Mouse (Mus musculus) forebrain, embryonic 12.5 days (tissue): ENCODE measurements at regions not wholly inside any gene's neighbourhood (a gene's known extent, or its start where the extent isn't known, plus 50 kb on each side); places are given as distances from the start of the nearest gene placed in this dataset.

Source experiments
- ATAC-seq: fragments of 200-750 bp; cut with Nextera tagmentation; 2 replicates; pipeline ENCODE4 v1.8.0; 2017; ENCODE audit warnings: moderate TSS enrichment; ENCODE audit not compliant: low FRiP score
- H3K27ac ChIP-seq: fragments of 300-500 bp; sonication (generic); 2 replicates; pipeline ENCODE4 v1.5.1; 2016; ENCODE audit warnings: mild to moderate bottlenecking
- H3K27me3 ChIP-seq: fragments of 300-500 bp; sonication (generic); 2 replicates; pipeline ENCODE4 v1.6.1; 2016; ENCODE audit warnings: mild to moderate bottlenecking
- H3K36me3 ChIP-seq: fragments of 300-500 bp; sonication (generic); replicated peaks from 2 replicates; pipeline ENCODE4 v1.6.1; 2016; ENCODE audit warnings: mild to moderate bottlenecking
- H3K4me1 ChIP-seq: fragments of 300-500 bp; sonication (generic); 2 replicates; pipeline ENCODE4 v1.6.1; 2016
- H3K4me2 ChIP-seq: fragments of 300-500 bp; sonication (generic); 2 replicates; pipeline ENCODE4 v1.6.1; 2016; ENCODE audit warnings: mild to moderate bottlenecking, moderate library complexity
- H3K4me3 ChIP-seq: fragments of 300-500 bp; sonication (generic); replicated peaks from 2 replicates; pipeline ENCODE4 v1.5.1; 2016; ENCODE audit warnings: mild to moderate bottlenecking
- H3K9ac ChIP-seq: fragments of 300-500 bp; sonication (generic); 2 replicates; pipeline ENCODE4 v1.6.1; 2016; ENCODE audit warnings: mild to moderate bottlenecking
- H3K9me3 ChIP-seq: fragments of 300-500 bp; sonication (generic); 2 replicates; pipeline ENCODE4 v1.6.1; 2016
- WGBS: fragments of 180-500 bp; shearing (Covaris S2); methylation state at CpG from one replicate; pipeline ENCODE4 v1.1.7; 2016; 5-methylcytosine and 5-hydroxymethylcytosine counted together

- Histone ChIP-seq H3K9ac (no peak overlapping the region), H3K27me3 (no peaks in the 10 kb centered on the region), H3K4me1 (peaks cover 16% of the 10 kb centered on the region), H3K9me3 (no peaks in the 10 kb centered on the region), H3K4me3 (no peak overlapping the region), H3K27ac (peak overlapping the region; percentile 31; the same call in 1 of the 2 replicates), H3K4me2 (peak overlapping the region; percentile 22; the same call in 1 of the 2 replicates), H3K36me3 (no peaks in the 10 kb centered on the region)
- 79% methylated on average over 5 of the region's 5 CpGs for WGBS
- no peak for ATAC-seq
Observed at GRCm38 (mm10) chr2:169445877-169446276, 141.7 kb downstream of the Gm11011 start.

DNA sequence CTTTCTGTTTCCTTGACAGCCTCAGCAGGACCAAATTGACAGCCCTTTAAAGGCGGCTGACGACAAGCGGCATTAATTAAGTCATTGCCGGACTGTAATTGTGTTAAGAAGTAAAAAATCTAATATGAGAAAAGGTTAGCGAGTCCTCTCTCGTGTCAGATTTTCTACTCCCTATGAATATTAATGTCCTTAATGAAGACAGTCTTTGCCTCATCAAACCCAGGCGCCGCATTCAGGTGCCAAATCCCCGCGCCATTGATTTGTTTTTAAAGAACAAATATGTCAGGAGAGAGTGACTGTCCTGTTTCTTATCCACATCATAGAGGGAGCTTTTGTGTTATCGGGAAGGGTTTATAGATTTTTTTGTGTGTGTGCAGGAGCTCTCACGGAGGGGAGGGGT is 142.2 kb downstream of the Gm11011 start:
- H3K4me1 ChIP-seq, result peaks cover 16% of the 10 kb centered on the region
- peak overlapping the region; percentile 31; the same call in 1 of the 2 replicates for H3K27ac ChIP-seq
- no peaks in the 10 kb centered on the region for H3K27me3 ChIP-seq
- H3K9ac ChIP-seq, result no peak overlapping the region
- H3K9me3 ChIP-seq, result no peaks in the 10 kb centered on the region
- H3K4me2 ChIP-seq, result peak overlapping the region; percentile 22; the same call in 1 of the 2 replicates
- ATAC-seq, result no peak
- no peaks in the 10 kb centered on the region for H3K36me3 ChIP-seq
- WGBS, result 37% methylated on average over 12 of the region's 12 CpGs
- H3K4me3 ChIP-seq, result no peak overlapping the region

DNA sequence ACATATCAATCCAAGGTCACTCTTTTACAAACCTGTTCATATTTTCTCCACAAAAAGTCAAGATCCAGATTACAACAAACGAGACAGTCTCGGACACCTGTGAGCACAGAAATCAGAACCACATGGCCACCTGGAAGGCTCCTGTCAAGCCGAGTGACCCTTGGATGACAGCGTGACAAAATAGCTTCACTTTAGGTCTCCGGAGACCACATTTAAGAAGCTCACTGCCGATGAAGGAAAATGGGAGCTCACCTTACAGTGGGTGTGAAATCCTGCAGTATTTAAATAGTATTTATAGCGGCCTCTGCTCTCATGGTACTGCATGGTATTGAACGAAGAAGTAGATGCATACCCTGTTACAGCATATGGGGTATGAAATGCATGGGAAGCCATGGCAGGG is 144.3 kb downstream of the Gm11011 start:
- Histone ChIP-seq H3K4me2 (no peak overlapping the region), H3K4me1 (peaks cover 16% of the 10 kb centered on the region), H3K27ac (no peak overlapping the region), H3K9me3 (no peaks in the 10 kb centered on the region), H3K4me3 (no peak overlapping the region), H3K36me3 (no peaks in the 10 kb centered on the region), H3K27me3 (no peaks in the 10 kb centered on the region), H3K9ac (no peak overlapping the region)
- WGBS, result 92% methylated on average over 8 of the region's 8 CpGs
- ATAC-seq, result no peak

DNA sequence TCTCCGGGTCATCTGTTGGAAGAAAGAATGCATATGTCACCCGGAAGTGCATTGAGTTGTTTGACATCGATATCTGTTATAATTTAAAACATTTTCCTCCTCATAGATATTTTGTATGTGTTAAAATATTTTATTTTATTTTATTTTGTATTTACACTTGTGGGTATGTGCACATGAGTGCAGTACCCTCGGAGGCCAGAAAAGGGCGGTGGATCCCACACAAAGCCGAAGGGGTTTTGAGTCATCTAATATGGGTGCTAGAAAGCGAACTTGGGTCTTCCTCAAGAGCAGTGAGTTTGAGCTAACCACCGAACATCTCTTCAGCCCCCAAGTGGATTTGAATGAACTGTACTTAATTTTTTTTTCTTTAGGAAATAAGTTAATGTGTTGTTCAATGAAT is 156.0 kb downstream of the Gm11011 start:
- no peak overlapping the region for H3K27ac ChIP-seq
- H3K4me2 ChIP-seq, result no peak overlapping the region
- 0 out of 2 replicates have a peak, but pooled peaks cover 2% of the 10 kb centered on the region for H3K9me3 ChIP-seq
- H3K4me3 ChIP-seq, result no peak overlapping the region
- H3K9ac ChIP-seq, result no peak overlapping the region
- no peaks in the 10 kb centered on the region for H3K36me3 ChIP-seq
- H3K4me1 ChIP-seq, result no peaks in the 10 kb centered on the region
- ATAC-seq, result no peak
- 94% methylated on average over 8 of the region's 8 CpGs for WGBS
- H3K27me3 ChIP-seq, result no peaks in the 10 kb centered on the region

DNA sequence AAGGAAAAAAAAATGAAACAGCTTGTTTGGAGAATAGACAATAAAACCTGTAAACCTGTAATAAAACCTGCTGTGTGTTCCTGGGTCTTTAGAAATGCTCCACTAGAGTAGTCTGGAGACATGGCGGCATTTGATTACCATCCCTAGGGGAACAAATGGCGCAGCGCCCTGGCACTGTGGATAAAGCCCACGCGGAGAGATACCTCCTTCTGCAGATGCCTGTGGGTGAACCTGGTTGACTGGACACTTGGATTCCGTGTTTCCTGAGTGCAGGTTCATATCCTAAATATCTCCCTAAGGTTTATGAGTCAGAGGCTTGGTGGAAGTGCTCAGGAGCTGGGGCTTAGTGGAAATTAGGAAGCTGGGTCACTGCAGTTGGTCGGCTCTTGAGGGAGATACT is 158.1 kb downstream of the Gm11011 start:
- no peak overlapping the region for H3K9ac ChIP-seq
- no peaks in the 10 kb centered on the region for H3K36me3 ChIP-seq
- H3K4me2 ChIP-seq, result no peak overlapping the region
- H3K4me1 ChIP-seq, result no peaks in the 10 kb centered on the region
- H3K27ac ChIP-seq, result no peak overlapping the region
- no peaks in the 10 kb centered on the region for H3K9me3 ChIP-seq
- no peaks in the 10 kb centered on the region for H3K27me3 ChIP-seq
- WGBS, result 91% methylated on average over 7 of the region's 7 CpGs
- no peak for ATAC-seq
- no peak overlapping the region for H3K4me3 ChIP-seq

GRCm38 (mm10) chr2:169424166-169424920 is 163.2 kb downstream of the Gm11011 start:
- H3K36me3 ChIP-seq, result no peaks in the 10 kb centered on the region
- H3K27ac ChIP-seq, result no peak overlapping the region
- no peaks in the 10 kb centered on the region for H3K27me3 ChIP-seq
- no peaks in the 10 kb centered on the region for H3K9me3 ChIP-seq
- H3K4me2 ChIP-seq, result no peak overlapping the region
- H3K4me1 ChIP-seq, result no peaks in the 10 kb centered on the region
- WGBS, result 82% methylated on average over 12 of the region's 12 CpGs
- no peak overlapping the region for H3K4me3 ChIP-seq
- no peak for ATAC-seq
- no peak overlapping the region for H3K9ac ChIP-seq

- no peak for ATAC-seq
- Histone ChIP-seq H3K9me3 (no peaks in the 10 kb centered on the region), H3K9ac (no peak overlapping the region), H3K36me3 (no peaks in the 10 kb centered on the region), H3K4me2 (no peak overlapping the region), H3K4me1 (peaks cover 6% of the 10 kb centered on the region; the same call in 1 of the 2 replicates), H3K27ac (0 out of 2 replicates have a peak overlapping the region, but pooled peaks have one; percentile 14), H3K27me3 (no peaks in the 10 kb centered on the region), H3K4me3 (no peak overlapping the region)
- 28% methylated on average over 6 of the region's 6 CpGs for WGBS
Observed at GRCm38 (mm10) chr2:169412361-169412760, 175.2 kb downstream of the Gm11011 start.

DNA sequence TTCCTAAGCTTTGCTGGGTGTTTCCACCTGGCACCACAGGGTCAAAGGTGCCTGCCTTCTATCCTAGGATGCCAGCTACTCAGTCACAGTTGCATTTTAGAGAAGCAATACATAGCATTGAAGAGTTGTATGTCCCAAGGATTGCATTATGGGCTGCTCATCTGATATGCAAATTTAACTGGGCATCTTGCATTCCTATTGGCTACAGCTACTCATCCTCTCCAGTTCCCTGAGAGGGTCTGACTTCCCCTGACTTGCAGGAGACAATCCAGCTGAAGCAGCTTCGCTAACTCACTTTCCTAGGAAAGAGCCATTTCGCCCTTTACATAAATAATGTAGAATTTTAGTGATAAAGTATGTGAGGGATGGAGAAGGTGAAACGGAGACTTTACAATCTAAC is 177.5 kb downstream of the Gm11011 start:
- H3K4me3 ChIP-seq, result no peak overlapping the region
- H3K9ac ChIP-seq, result no peak overlapping the region
- no peak overlapping the region for H3K4me2 ChIP-seq
- peaks cover 14% of the 10 kb centered on the region for H3K4me1 ChIP-seq
- 67% methylated on average over 3 of the region's 3 CpGs for WGBS
- H3K27ac ChIP-seq, result no peak overlapping the region
- no peaks in the 10 kb centered on the region for H3K27me3 ChIP-seq
- H3K9me3 ChIP-seq, result no peaks in the 10 kb centered on the region
- no peaks in the 10 kb centered on the region for H3K36me3 ChIP-seq
- ATAC-seq, result no peak

DNA sequence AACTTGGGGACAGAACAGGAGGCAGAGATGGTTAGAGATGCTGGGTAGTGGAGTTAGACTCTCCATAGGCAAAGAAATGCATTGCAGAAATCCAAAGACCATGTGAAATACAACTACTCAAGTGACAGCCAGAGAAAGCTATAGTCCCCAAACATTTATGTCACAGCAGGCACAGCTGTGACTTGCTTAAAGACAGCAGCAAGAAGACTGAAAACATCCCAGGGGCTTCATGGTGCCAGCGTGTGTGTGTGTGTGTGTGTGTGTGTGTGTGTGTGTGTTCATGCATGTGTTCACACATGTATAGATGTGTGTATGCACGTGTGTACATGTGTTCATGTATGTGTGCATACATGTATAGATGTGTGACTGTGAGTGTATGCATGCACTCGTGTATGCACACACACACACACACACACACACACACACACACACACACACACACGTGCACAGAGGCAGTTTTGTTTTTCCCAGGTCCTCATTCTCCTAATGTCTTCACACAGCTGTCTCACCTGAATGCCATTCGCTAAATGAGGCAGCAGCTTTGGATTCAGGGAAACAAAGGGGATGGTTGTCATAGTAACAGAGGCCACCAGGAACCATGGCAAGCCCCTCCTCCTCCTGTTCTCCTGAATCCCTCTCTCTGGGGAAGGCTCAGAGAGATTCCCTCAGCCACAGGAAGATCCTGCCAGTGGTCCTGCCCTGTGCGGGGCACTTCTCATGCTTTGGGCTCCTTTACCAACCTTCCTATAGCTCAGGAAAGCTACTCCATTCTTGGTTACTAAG is 182.4 kb downstream of the Gm11011 start:
- H3K27ac ChIP-seq, result peak overlapping the region; percentile 82
- peak; percentile 92 for ATAC-seq
- 13% methylated on average over 6 of the region's 6 CpGs for WGBS
- H3K9me3 ChIP-seq, result no peaks in the 10 kb centered on the region
- H3K4me3 ChIP-seq, result no peak overlapping the region
- no peak overlapping the region for H3K9ac ChIP-seq
- no peak overlapping the region for H3K4me2 ChIP-seq
- peaks cover 16% of the 10 kb centered on the region for H3K4me1 ChIP-seq
- H3K27me3 ChIP-seq, result no peaks in the 10 kb centered on the region
- H3K36me3 ChIP-seq, result no peaks in the 10 kb centered on the region

GRCm38 (mm10) chr2:169397758-169398157 is 189.8 kb downstream of the Gm11011 start:
- H3K36me3 ChIP-seq, result no peaks in the 10 kb centered on the region
- no peak overlapping the region for H3K27ac ChIP-seq
- no peaks in the 10 kb centered on the region for H3K9me3 ChIP-seq
- H3K4me3 ChIP-seq, result no peak overlapping the region
- H3K4me1 ChIP-seq, result no peaks in the 10 kb centered on the region
- no peak overlapping the region for H3K4me2 ChIP-seq
- ATAC-seq, result no peak
- H3K27me3 ChIP-seq, result no peaks in the 10 kb centered on the region
- 79% methylated on average over 6 of the region's 6 CpGs for WGBS
- no peak overlapping the region for H3K9ac ChIP-seq

GRCm38 (mm10) chr2:169397013-169397412 is 190.5 kb downstream of the Gm11011 start:
- no peak overlapping the region for H3K4me3 ChIP-seq
- no peaks in the 10 kb centered on the region for H3K36me3 ChIP-seq
- no peak for ATAC-seq
- H3K27ac ChIP-seq, result no peak overlapping the region
- H3K9ac ChIP-seq, result no peak overlapping the region
- H3K4me1 ChIP-seq, result no peaks in the 10 kb centered on the region
- H3K9me3 ChIP-seq, result no peaks in the 10 kb centered on the region
- 84% methylated on average over 4 of the region's 4 CpGs for WGBS
- no peak overlapping the region for H3K4me2 ChIP-seq
- no peaks in the 10 kb centered on the region for H3K27me3 ChIP-seq

GRCm38 (mm10) chr2:169396294-169396693 is 191.3 kb downstream of the Gm11011 start:
- WGBS, result 94% methylated on average over 4 of the region's 4 CpGs
- Histone ChIP-seq H3K4me3 (no peak overlapping the region), H3K4me1 (no peaks in the 10 kb centered on the region), H3K27ac (no peak overlapping the region), H3K36me3 (no peaks in the 10 kb centered on the region), H3K9ac (no peak overlapping the region), H3K9me3 (no peaks in the 10 kb centered on the region), H3K27me3 (no peaks in the 10 kb centered on the region), H3K4me2 (no peak overlapping the region)
- no peak for ATAC-seq
